Mouse (Mus musculus) lung, postnatal 0 days (tissue): ENCODE results near the gene Dpp9. TPM values are rescaled to one million over a fixed set of nuclear protein-coding genes. Genes with fewer than 3 reads are reported as not detected.

Experiments
- ATAC-seq: fragments of 200-750 bp; cut with Nextera tagmentation; 2 replicates; pipeline ENCODE4 v1.8.0; 2017; ENCODE audit warnings: moderate library complexity
- DNase-seq: peaks from one replicate; pipeline ENCODE4 v3.0.0-alpha.2; 2016; ENCODE audit warnings: low spot score
- H3K27ac ChIP-seq: fragments of 300-500 bp; sonication (generic); 2 replicates; pipeline ENCODE4 v1.5.1; 2014; ENCODE audit warnings: antibody characterized with exemption, mild to moderate bottlenecking, low read length, mixed read lengths
- H3K27me3 ChIP-seq: fragments of 300-500 bp; sonication (generic); replicated peaks from 2 replicates; pipeline ENCODE4 v1.6.1; 2014; ENCODE audit warnings: low read length, mixed read lengths; ENCODE audit not compliant: insufficient read depth
- H3K36me3 ChIP-seq: fragments of 300-500 bp; sonication (generic); 2 replicates; pipeline ENCODE4 v1.6.1; 2014; ENCODE audit warnings: low read length, mixed read lengths; ENCODE audit not compliant: insufficient read depth
- H3K4me1 ChIP-seq: fragments of 300-500 bp; sonication (generic); 2 replicates; pipeline ENCODE4 v1.6.1; 2014; ENCODE audit warnings: antibody characterized with exemption, low read depth, low read length, mixed read lengths; ENCODE audit not compliant: insufficient read depth
- H3K4me2 ChIP-seq: fragments of 300-500 bp; sonication (generic); replicated peaks from 2 replicates; pipeline ENCODE4 v1.6.1; 2014; ENCODE audit warnings: low read depth, mild to moderate bottlenecking, low read length, moderate library complexity, mixed read lengths
- H3K4me3 ChIP-seq: fragments of 300-500 bp; sonication (generic); 2 replicates; pipeline ENCODE4 v1.5.1; 2014; ENCODE audit warnings: low read depth, low read length
- H3K9ac ChIP-seq: fragments of 300-500 bp; sonication (generic); replicated peaks from 2 replicates; pipeline ENCODE4 v1.6.1; 2014; ENCODE audit warnings: low read depth, mild to moderate bottlenecking
- H3K9me3 ChIP-seq: fragments of 300-500 bp; sonication (generic); 2 replicates; pipeline ENCODE4 v1.6.1; 2016; ENCODE audit warnings: low read length, mixed read lengths
- CTCF ChIP-seq: IDR thresholded peaks from 2 replicates; pipeline ENCODE4 v1.5.1; 2016; ENCODE audit warnings: antibody characterized with exemption, mild to moderate bottlenecking
- EP300 ChIP-seq: IDR thresholded peaks from 2 replicates; pipeline ENCODE4 v1.6.1; 2016; ENCODE audit warnings: antibody characterized with exemption, mild to moderate bottlenecking, control low read depth
- WGBS: fragments of 180-500 bp; shearing (Covaris S2); extraction: QIAGEN DNeasy Blood & Tissue Kit; methylation state at CpG from one replicate; pipeline ENCODE4 v1.1.7; 2014; 5-methylcytosine and 5-hydroxymethylcytosine counted together
- polyA plus RNA-seq: library from polyadenylated mRNA; unstranded; fragments of >200 nt; fragmentation: Nextera tagmentation; extraction: Ambion mirVana; gene quantifications from 2 replicates; pipeline ENCODE4 v1.2.1, GENCODE M21; 2015

The Dpp9 gene
- polyA plus RNA-seq, 1 experiment from 2014 or later, result 25.7 TPM

- TF ChIP-seq CTCF (no peak), EP300 (no peak)
- 28% methylated on average over 9 of the region's 9 CpGs for WGBS
- Histone ChIP-seq H3K4me3 (no peak overlapping the region), H3K9ac (no peak overlapping the region), H3K9me3 (no peaks in the 10 kb centered on the region), H3K36me3 (no peaks in the 10 kb centered on the region), H3K4me2 (no peak overlapping the region), H3K27me3 (0 out of 2 replicates have a peak, but pooled peaks cover 10% of the 10 kb centered on the region), H3K27ac (no peak overlapping the region), H3K4me1 (no peaks in the 10 kb centered on the region)
- ATAC-seq, result peak; percentile 86
- peak; percentile 85 for DNase-seq
Measured at GRCm38 (mm10) chr17:56153643-56154042, 65.1 kb downstream of the Dpp9 start.

- ATAC-seq (no peak), DNase-seq (no peak)
- peaks cover 20% of the 10 kb centered on the region for H3K27me3 ChIP-seq
- no peak overlapping the region for H3K27ac ChIP-seq
- H3K4me2 ChIP-seq, result no peak overlapping the region
- no peak overlapping the region for H3K4me3 ChIP-seq
- H3K36me3 ChIP-seq, result no peaks in the 10 kb centered on the region
- WGBS, result 35% methylated on average over 2 of the region's 2 CpGs
- TF ChIP-seq CTCF (no peak), EP300 (no peak)
- no peaks in the 10 kb centered on the region for H3K4me1 ChIP-seq
- no peaks in the 10 kb centered on the region for H3K9me3 ChIP-seq
- no peak overlapping the region for H3K9ac ChIP-seq
Measured at GRCm38 (mm10) chr17:56149897-56150296, 68.8 kb downstream of the Dpp9 start.

- DNase-seq (no peak), ATAC-seq (no peak)
- no peak overlapping the region for H3K4me3 ChIP-seq
- H3K27me3 ChIP-seq, result peaks cover 22% of the 10 kb centered on the region
- H3K9ac ChIP-seq, result no peak overlapping the region
- H3K4me2 ChIP-seq, result peak overlapping the region; percentile 20
- no peaks in the 10 kb centered on the region for H3K36me3 ChIP-seq
- no peaks in the 10 kb centered on the region for H3K4me1 ChIP-seq
- TF ChIP-seq EP300 (no peak), CTCF (no peak)
- WGBS, result 3% methylated on average over 30 of the region's 30 CpGs
- H3K27ac ChIP-seq, result no peak overlapping the region
- H3K9me3 ChIP-seq, result no peaks in the 10 kb centered on the region
Measured at GRCm38 (mm10) chr17:56148790-56149618, 69.7 kb downstream of the Dpp9 start.

GRCm38 (mm10) chr17:56148280-56148679, 70.4 kb downstream of the Dpp9 start:
- Histone ChIP-seq H3K4me2 (peak overlapping the region; percentile 20; the same call in 1 of the 2 replicates), H3K4me1 (no peaks in the 10 kb centered on the region), H3K9me3 (no peaks in the 10 kb centered on the region), H3K27ac (no peak overlapping the region), H3K4me3 (no peak overlapping the region), H3K27me3 (peaks cover 22% of the 10 kb centered on the region), H3K9ac (no peak overlapping the region), H3K36me3 (no peaks in the 10 kb centered on the region)
- no peak for TF ChIP-seq CTCF
- TF ChIP-seq EP300, result no peak
- 17% methylated on average over 9 of the region's 9 CpGs for WGBS
- DNase-seq, result peak; percentile 44
- no peak for ATAC-seq

- no peaks in the 10 kb centered on the region for H3K9me3 ChIP-seq
- WGBS, result 35% methylated on average over 12 of the region's 12 CpGs
- no peak overlapping the region for H3K9ac ChIP-seq
- no peak overlapping the region for H3K27ac ChIP-seq
- TF ChIP-seq EP300, result no peak
- no peak for TF ChIP-seq CTCF
- ATAC-seq (no peak), DNase-seq (no peak)
- H3K4me2 ChIP-seq, result no peak overlapping the region
- H3K36me3 ChIP-seq, result no peaks in the 10 kb centered on the region
- H3K4me1 ChIP-seq, result no peaks in the 10 kb centered on the region
- no peak overlapping the region for H3K4me3 ChIP-seq
- H3K27me3 ChIP-seq, result peaks cover 24% of the 10 kb centered on the region
Measured at GRCm38 (mm10) chr17:56147420-56147819, 71.3 kb downstream of the Dpp9 start.

GRCm38 (mm10) chr17:56146131-56146530, 72.6 kb downstream of the Dpp9 start:
- WGBS, result 19% methylated on average over 9 of the region's 9 CpGs
- Histone ChIP-seq H3K36me3 (no peaks in the 10 kb centered on the region), H3K4me2 (no peak overlapping the region), H3K27ac (no peak overlapping the region), H3K9me3 (no peaks in the 10 kb centered on the region), H3K4me1 (peaks cover 8% of the 10 kb centered on the region; the same call in 1 of the 2 replicates), H3K4me3 (no peak overlapping the region), H3K27me3 (peaks cover 34% of the 10 kb centered on the region), H3K9ac (no peak overlapping the region)
- ATAC-seq (no peak), DNase-seq (no peak)
- TF ChIP-seq EP300 (no peak), CTCF (no peak)
